Mouse (Mus musculus): ENCODE measurements around the gene Ddx20.
A peak's percentile ranks its signal among the peaks of the same experiment; 100 is the strongest.

The Ddx20 gene

DNA sequence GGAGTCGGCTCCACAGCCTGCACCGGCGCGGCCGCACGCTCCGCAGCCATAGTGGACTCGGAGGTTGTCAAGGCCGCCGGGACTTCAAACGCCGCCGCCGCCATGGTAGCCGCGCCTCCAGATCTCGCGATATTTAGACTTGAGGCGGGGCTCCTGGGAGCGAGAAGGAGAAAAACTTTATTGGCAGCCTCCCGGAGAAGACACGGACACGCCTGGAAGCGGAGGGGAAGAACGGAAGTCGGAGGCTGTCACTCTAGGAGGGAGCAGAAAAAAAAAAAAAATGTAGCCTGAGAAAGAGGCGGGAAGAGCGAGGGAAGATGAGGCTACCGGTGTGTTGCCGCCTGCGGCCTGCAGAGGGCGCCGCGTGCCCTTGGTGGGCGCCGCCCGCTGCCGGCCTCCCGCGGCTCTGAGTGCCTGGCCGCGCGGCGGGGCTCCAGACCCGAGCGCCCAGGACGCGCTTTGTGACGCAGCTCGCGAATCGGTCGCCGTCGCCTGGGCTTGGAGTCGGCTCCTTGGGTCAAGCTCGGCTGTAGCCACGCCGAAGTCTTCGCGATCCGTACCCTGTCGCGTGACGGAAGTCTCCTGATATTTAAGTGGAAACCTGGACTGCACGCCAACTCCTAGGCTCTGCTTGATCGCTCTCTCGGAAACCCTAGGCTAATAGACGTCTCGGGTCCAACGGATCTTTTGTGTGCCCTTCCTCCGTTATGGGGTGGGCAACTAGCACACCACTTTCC lies at the start of gene Ddx20:
TSS of gene Ddx20 (minus strand) at position 251 of the 737 bp plus-strand sequence.
- peak; percentile 97 for DNase-seq (ENCODE audit: low read depth, low spot score)

GRCm38 (mm10) chr3:105737070-105737469 lies 49.7 kb upstream of the Ddx20 start:
- DNase-seq (ENCODE audit: low read depth, low spot score) = no peak

DNA sequence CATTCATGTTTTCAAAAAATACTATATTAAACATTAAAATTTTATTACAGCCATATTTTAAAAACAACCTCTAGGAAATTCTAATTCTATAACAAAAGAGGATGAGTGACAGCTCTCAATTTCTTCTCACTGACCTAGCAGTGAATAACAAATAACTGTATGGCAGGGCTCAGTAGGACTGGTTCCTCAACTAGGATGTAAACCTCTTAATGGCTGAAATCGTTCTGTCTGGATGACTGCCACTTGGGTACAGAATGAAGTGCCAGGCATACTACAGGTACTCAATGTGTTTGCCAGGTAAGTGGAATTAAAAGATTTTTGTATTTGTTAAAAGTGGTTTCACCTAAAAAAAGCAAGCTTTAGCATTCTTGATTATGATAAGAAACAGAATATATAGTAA lies 48.8 kb upstream of the Ddx20 start:
- DNase-seq (ENCODE audit: low read depth, low spot score) = no peak

GRCm38 (mm10) chr3:105735285-105735684 lies 47.9 kb upstream of the Ddx20 start:
- DNase-seq (ENCODE audit: low read depth, low spot score) = no peak

- DNase-seq (ENCODE audit: low read depth, low spot score) = no peak
Observed at GRCm38 (mm10) chr3:105733538-105733937, 46.2 kb upstream of the Ddx20 start.

DNA sequence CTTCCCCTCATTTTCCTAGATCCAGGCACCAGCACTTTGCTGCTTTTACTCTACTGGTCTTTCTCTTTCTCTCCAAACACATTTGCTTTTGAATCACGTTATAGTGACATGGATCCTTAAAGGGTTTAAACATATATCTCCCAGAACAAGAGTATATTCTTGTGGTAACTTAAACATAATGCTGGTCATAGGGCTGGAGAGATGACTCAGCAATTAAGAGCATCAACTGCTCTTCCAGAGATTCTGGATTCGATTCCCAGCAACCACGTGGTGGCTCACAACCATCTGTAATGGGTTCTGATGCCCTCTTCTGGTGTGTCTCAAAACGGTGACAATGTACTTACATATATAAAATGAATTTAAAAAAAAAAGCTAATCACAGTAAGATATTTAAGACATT lies 45.0 kb upstream of the Ddx20 start:
- no peak for DNase-seq (ENCODE audit: low read depth, low spot score)

GRCm38 (mm10) chr3:105726037-105726436 lies 38.7 kb upstream of the Ddx20 start:
- DNase-seq (ENCODE audit: low read depth, low spot score) = peak; percentile 40

- DNase-seq (ENCODE audit: low read depth, low spot score) = no peak
Observed at GRCm38 (mm10) chr3:105722510-105722909, 35.1 kb upstream of the Ddx20 start.

- no peak for DNase-seq (ENCODE audit: low read depth, low spot score)
Observed at GRCm38 (mm10) chr3:105721681-105722201, 34.4 kb upstream of the Ddx20 start.

- no peak for DNase-seq (ENCODE audit: low read depth, low spot score)
Observed at GRCm38 (mm10) chr3:105720514-105720913, 33.1 kb upstream of the Ddx20 start.

DNA sequence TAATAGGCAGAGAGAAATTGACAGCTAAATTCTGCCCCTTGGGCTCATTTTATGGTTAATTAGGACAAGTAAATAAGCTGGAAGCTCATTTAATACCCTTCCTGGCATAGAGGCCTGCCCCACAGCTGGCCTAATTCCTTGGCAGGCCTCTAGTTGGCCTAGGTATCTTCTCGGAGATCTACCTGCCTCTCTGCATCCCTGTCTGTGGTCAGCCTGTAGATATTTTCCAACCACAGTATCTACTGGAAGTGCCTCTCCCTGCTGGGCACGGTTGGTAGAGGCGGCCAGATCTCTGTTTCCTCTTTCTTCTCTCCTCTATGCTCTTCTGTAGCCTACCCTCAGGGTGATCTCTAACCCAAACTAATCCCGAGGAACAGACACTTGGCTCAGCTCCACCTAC lies 32.6 kb upstream of the Ddx20 start:
- DNase-seq (ENCODE audit: low read depth, low spot score) = no peak

- DNase-seq (ENCODE audit: low read depth, low spot score) = no peak
Observed at GRCm38 (mm10) chr3:105718746-105719145, 31.4 kb upstream of the Ddx20 start.

GRCm38 (mm10) chr3:105717856-105718555 lies 30.6 kb upstream of the Ddx20 start:
- peak; percentile 24 for DNase-seq (ENCODE audit: low read depth, low spot score)

DNA sequence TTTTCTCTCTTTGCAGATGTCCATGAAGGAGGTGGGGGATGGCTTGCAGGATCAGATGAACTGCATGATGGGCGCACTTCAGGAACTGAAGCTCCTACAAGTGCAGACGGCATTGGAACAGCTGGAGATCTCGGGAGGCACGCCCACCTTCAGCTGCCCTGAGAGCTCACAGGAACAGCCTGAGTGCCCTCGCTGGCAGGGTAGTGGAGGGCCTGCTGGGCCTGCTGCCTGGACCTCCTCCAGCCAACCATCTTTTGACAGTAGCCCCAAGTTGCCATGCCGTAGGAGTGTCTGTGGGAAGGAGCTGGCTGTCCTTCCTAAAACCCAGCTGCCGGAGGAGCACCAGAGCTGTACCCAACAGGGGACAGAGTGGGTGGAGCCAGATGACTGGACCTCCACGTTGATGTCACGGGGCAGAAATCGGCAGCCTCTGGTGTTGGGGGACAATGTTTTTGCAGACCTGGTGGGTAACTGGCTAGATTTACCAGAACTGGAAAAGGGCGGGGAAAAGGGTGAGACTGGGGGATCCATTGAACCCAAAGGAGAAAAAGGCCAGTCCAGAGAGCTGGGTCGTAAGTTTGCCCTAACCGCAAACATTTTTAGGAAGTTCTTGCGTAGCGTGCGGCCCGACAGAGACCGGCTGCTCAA lies 29.1 kb upstream of the Ddx20 start:
- no peak for DNase-seq (ENCODE audit: low read depth, low spot score)

GRCm38 (mm10) chr3:105714820-105715167 lies 27.4 kb upstream of the Ddx20 start:
- no peak for DNase-seq (ENCODE audit: low read depth, low spot score)

GRCm38 (mm10) chr3:105714091-105714819 lies 26.9 kb upstream of the Ddx20 start:
- peak; percentile 62 for DNase-seq (ENCODE audit: low read depth, low spot score)

DNA sequence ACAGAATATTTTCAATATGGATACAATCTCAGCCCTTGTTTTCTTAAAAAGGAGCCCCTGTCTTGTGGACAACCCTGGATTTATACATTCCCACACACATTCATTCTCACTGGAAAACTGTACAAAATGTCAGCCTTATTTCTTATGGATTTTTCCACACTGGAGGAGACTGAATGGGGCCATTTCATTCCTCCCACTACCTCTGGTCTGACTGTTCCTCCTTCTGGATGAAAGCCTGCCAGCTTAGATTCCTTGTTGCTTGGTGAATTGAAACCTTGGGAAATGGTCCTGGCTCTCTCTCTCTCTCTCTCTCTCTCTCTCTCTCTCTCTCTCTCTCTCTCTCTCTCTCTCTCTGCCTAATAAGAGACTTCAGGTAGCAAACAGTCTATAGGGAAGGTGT lies 25.5 kb upstream of the Ddx20 start:
- DNase-seq (ENCODE audit: low read depth, low spot score) = no peak

GRCm38 (mm10) chr3:105711741-105712140 lies 24.4 kb upstream of the Ddx20 start:
- DNase-seq (ENCODE audit: low read depth, low spot score) = no peak

DNA sequence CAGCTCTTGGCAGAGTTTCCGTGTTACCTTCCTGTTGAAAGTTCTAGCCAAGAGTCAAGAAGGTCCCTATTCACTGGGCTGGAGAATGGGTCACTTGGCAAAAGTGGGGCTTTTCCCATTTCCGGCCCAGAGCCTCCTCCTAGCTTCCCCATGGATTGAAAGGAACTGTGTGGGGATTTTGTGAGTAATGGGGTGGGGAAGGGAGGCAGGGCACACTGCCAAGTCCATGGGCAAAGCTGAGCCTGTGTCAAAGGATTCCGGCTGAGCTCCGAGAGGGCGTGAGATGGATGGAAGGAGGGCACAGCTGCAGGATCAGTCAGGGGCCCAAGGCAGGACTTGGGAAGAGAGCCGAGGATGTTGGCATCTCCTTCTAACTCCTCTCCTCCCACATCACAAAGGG lies 22.9 kb upstream of the Ddx20 start:
- DNase-seq (ENCODE audit: low read depth, low spot score) = no peak

DNA sequence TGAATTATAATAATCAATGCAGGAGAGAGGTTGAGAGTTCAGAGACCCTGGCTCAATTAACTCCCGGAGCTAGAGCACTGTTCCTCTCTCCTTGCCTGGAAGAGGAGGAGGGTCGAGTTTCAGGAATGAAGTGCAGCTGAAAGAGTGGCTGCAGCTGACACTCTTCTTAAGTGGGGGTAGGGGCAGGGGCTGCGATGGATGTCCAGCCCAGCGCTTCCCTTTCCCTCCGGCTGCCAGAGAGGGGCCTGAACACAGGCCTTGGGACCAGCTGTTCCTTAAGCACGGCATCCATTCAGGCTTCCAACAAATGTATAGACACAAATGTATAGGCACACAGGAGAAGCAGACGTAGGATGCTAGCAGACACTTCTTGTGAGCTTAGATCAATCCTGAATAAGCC lies 20.2 kb upstream of the Ddx20 start:
- DNase-seq (ENCODE audit: low read depth, low spot score) = no peak

- DNase-seq (ENCODE audit: low read depth, low spot score) = no peak
Observed at GRCm38 (mm10) chr3:105706366-105707020, 19.1 kb upstream of the Ddx20 start.

Data from forelimb bud, embryonic 11.5 days (tissue).